Mouse (Mus musculus) embryonic fibroblast, embryonic 13.5 days (primary cell): ENCODE measurements at regions not wholly inside any gene's neighbourhood (a gene's known extent, or its start where the extent isn't known, plus 50 kb on each side); places are given as distances from the start of the nearest gene placed in this dataset.

Experiments used
- CTCF ChIP-seq: IDR thresholded peaks from 2 replicates; pipeline ENCODE4 v1.5.1; 2011; ENCODE audit warnings: mild to moderate bottlenecking, control low read depth, low read length, moderate library complexity, borderline replicate concordance; ENCODE audit not compliant: insufficient read depth
- POLR2A ChIP-seq: IDR thresholded peaks from 2 replicates; pipeline ENCODE4 v1.6.1; 2011; ENCODE audit warnings: low read depth, mild to moderate bottlenecking, control low read depth, low read length, moderate library complexity

- TF ChIP-seq POLR2A, result no peak
- TF ChIP-seq CTCF, result no peak
These were observed 75.9 kb upstream of the Zc3h12a start for GRCm38 (mm10) chr4:125203521-125203920.
